Mouse (Mus musculus) hindbrain, embryonic 16.5 days (tissue): ENCODE measurements around the gene Dab2. TPM values are rescaled to one million over a fixed set of nuclear protein-coding genes. Genes with fewer than 3 reads are reported as not detected.

ENCODE experiments used
- ATAC-seq: fragments of 200-750 bp; cut with Nextera tagmentation; 2 replicates; pipeline ENCODE4 v1.8.0; 2017; ENCODE audit warnings: moderate TSS enrichment, moderate library complexity
- H3K27ac ChIP-seq: fragments of 300-500 bp; sonication (generic); 2 replicates; pipeline ENCODE4 v1.5.1; 2014; ENCODE audit warnings: low read depth, mild to moderate bottlenecking, control low read depth, low read length, moderate library complexity
- H3K27me3 ChIP-seq: fragments of 300-500 bp; sonication (generic); replicated peaks from 2 replicates; pipeline ENCODE4 v1.6.1; 2014; ENCODE audit warnings: low read length; ENCODE audit not compliant: control insufficient read depth, insufficient read depth
- H3K36me3 ChIP-seq: fragments of 300-500 bp; sonication (generic); 2 replicates; pipeline ENCODE4 v1.6.1; 2014; ENCODE audit warnings: mild to moderate bottlenecking, low read length, moderate library complexity, mixed read lengths; ENCODE audit not compliant: control insufficient read depth, insufficient read depth
- H3K4me1 ChIP-seq: fragments of 300-500 bp; sonication (generic); 2 replicates; pipeline ENCODE4 v1.6.1; 2014; ENCODE audit warnings: low read depth, low read length; ENCODE audit not compliant: control insufficient read depth, insufficient read depth
- H3K4me2 ChIP-seq: fragments of 300-500 bp; sonication (generic); 2 replicates; pipeline ENCODE4 v1.6.1; 2014; ENCODE audit warnings: mild to moderate bottlenecking, low read length, control low read depth, moderate library complexity
- H3K4me3 ChIP-seq: fragments of 300-500 bp; sonication (generic); 2 replicates; pipeline ENCODE4 v1.5.1; 2014; ENCODE audit warnings: mild to moderate bottlenecking, low read length, control low read depth, moderate library complexity
- H3K9ac ChIP-seq: fragments of 300-500 bp; sonication (generic); 2 replicates; pipeline ENCODE4 v1.6.1; 2014; ENCODE audit warnings: low read depth, mild to moderate bottlenecking, control low read depth, low read length, moderate library complexity
- H3K9me3 ChIP-seq: fragments of 300-500 bp; sonication (generic); 2 replicates; pipeline ENCODE4 v1.6.1; 2014; ENCODE audit warnings: mild to moderate bottlenecking, low read length, moderate library complexity; ENCODE audit not compliant: control insufficient read depth
- WGBS: fragments of 180-500 bp; shearing (Covaris S2); extraction: QIAGEN DNeasy Blood & Tissue Kit; methylation state at CpG from one replicate; pipeline ENCODE4 v1.1.7; 2014; 5-methylcytosine and 5-hydroxymethylcytosine counted together
- polyA plus RNA-seq: library from polyadenylated mRNA; unstranded; fragments of >200 nt; fragmentation: Nextera tagmentation; extraction: Ambion mirVana; gene quantifications from 2 replicates; pipeline ENCODE4 v1.2.1, GENCODE M21; 2015

Gene Dab2
- polyA plus RNA-seq, 1 experiment from 2014 or later: 16.2 TPM

- Histone ChIP-seq H3K36me3 (no peaks in the 10 kb centered on the region), H3K4me1 (no peaks in the 10 kb centered on the region), H3K4me2 (no peak overlapping the region), H3K27ac (no peak overlapping the region), H3K9me3 (no peaks in the 10 kb centered on the region), H3K4me3 (no peak overlapping the region), H3K27me3 (no peaks in the 10 kb centered on the region), H3K9ac (no peak overlapping the region)
- no peak for ATAC-seq
- 74% methylated on average over 8 of the region's 8 CpGs for WGBS
These were observed 161.8 kb downstream of the Dab2 start for GRCm38 (mm10) chr15:6461381-6461780.

- H3K27me3 ChIP-seq: no peaks in the 10 kb centered on the region
- H3K9me3 ChIP-seq: no peaks in the 10 kb centered on the region
- no peaks in the 10 kb centered on the region for H3K36me3 ChIP-seq
- WGBS: 83% methylated on average over 3 of the region's 3 CpGs
- H3K27ac ChIP-seq: no peak overlapping the region
- H3K4me3 ChIP-seq: no peak overlapping the region
- H3K4me2 ChIP-seq: no peak overlapping the region
- H3K9ac ChIP-seq: no peak overlapping the region
- no peaks in the 10 kb centered on the region for H3K4me1 ChIP-seq
- ATAC-seq: no peak
These were observed 163.9 kb downstream of the Dab2 start for GRCm38 (mm10) chr15:6463361-6463923.

GRCm38 (mm10) chr15:6466995-6467394 lies 167.4 kb downstream of the Dab2 start:
- H3K4me1 ChIP-seq: no peaks in the 10 kb centered on the region
- no peaks in the 10 kb centered on the region for H3K9me3 ChIP-seq
- no peak for ATAC-seq
- 63% methylated on average over 10 of the region's 10 CpGs for WGBS
- no peak overlapping the region for H3K4me3 ChIP-seq
- no peaks in the 10 kb centered on the region for H3K27me3 ChIP-seq
- H3K9ac ChIP-seq: no peak overlapping the region
- H3K27ac ChIP-seq: no peak overlapping the region
- no peak overlapping the region for H3K4me2 ChIP-seq
- H3K36me3 ChIP-seq: no peaks in the 10 kb centered on the region

GRCm38 (mm10) chr15:6468845-6469244 lies 169.3 kb downstream of the Dab2 start:
- no peak overlapping the region for H3K27ac ChIP-seq
- ATAC-seq: no peak
- H3K4me2 ChIP-seq: no peak overlapping the region
- no peaks in the 10 kb centered on the region for H3K9me3 ChIP-seq
- H3K4me1 ChIP-seq: no peaks in the 10 kb centered on the region
- H3K4me3 ChIP-seq: no peak overlapping the region
- WGBS: 97% methylated on average over 1 of the region's 1 CpGs
- no peaks in the 10 kb centered on the region for H3K36me3 ChIP-seq
- no peak overlapping the region for H3K9ac ChIP-seq
- H3K27me3 ChIP-seq: no peaks in the 10 kb centered on the region

GRCm38 (mm10) chr15:6469384-6469783 lies 169.8 kb downstream of the Dab2 start:
- no peak overlapping the region for H3K4me3 ChIP-seq
- H3K36me3 ChIP-seq: no peaks in the 10 kb centered on the region
- no peaks in the 10 kb centered on the region for H3K9me3 ChIP-seq
- H3K4me1 ChIP-seq: no peaks in the 10 kb centered on the region
- no peaks in the 10 kb centered on the region for H3K27me3 ChIP-seq
- 88% methylated on average over 3 of the region's 3 CpGs for WGBS
- ATAC-seq: no peak
- H3K27ac ChIP-seq: no peak overlapping the region
- no peak overlapping the region for H3K4me2 ChIP-seq
- no peak overlapping the region for H3K9ac ChIP-seq

- WGBS: 80% methylated on average over 3 of the region's 3 CpGs
- ATAC-seq: no peak
- Histone ChIP-seq H3K4me3 (no peak overlapping the region), H3K4me2 (no peak overlapping the region), H3K27me3 (no peaks in the 10 kb centered on the region), H3K36me3 (no peaks in the 10 kb centered on the region), H3K4me1 (no peaks in the 10 kb centered on the region), H3K27ac (no peak overlapping the region), H3K9me3 (0 out of 2 replicates have a peak, but pooled peaks cover 2% of the 10 kb centered on the region), H3K9ac (no peak overlapping the region)
These were observed 184.0 kb downstream of the Dab2 start for GRCm38 (mm10) chr15:6483561-6483960.

Other genes with a start within 250 kb of the Dab2 start
- not detected in 2 replicates for gene C9, start 145.5 kb downstream of the Dab2 start, polyA plus RNA-seq
- gene Fyb, start 223.1 kb downstream of the Dab2 start, polyA plus RNA-seq: 3.2 and 3.4 TPM in 2 replicates